Mouse (Mus musculus) thymus, postnatal 0 days (tissue): ENCODE data around the gene Ptpn14. TPM values are rescaled to one million over a fixed set of nuclear protein-coding genes. Genes with fewer than 3 reads are reported as not detected.

Experiments used
- DNase-seq: peaks from one replicate; pipeline ENCODE4 v3.0.0-alpha.2; 2015; ENCODE audit warnings: low spot score
- polyA plus RNA-seq: library from polyadenylated mRNA; unstranded; fragments of >200 nt; fragmentation: Nextera tagmentation; extraction: Ambion mirVana; gene quantifications from 2 replicates; pipeline ENCODE4 v1.2.1, GENCODE M21; 2015

The Ptpn14 gene
- polyA plus RNA-seq, 1 experiment from 2014 or later: 12.3 TPM

DNA sequence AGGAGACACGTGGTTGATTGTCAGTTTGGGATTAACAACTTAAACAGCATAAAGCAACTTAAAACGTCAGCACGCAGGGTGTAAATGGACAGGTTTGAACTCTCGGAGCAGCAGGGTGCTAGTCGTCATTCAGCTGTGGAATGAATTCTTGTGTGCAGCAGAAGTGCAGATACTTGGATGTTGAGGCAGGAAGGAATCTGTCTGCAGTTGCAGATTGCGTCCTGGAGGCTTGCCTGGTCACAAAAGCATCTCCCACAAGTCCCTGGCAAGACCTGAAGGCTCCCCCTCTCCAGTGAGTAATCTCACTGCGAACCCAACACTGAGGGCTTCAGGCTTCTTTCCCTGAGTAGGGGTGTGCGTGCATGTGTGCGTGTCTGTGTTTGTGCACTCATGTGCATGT lies 39.8 kb downstream of the Ptpn14 start:
- DNase-seq: no peak

DNA sequence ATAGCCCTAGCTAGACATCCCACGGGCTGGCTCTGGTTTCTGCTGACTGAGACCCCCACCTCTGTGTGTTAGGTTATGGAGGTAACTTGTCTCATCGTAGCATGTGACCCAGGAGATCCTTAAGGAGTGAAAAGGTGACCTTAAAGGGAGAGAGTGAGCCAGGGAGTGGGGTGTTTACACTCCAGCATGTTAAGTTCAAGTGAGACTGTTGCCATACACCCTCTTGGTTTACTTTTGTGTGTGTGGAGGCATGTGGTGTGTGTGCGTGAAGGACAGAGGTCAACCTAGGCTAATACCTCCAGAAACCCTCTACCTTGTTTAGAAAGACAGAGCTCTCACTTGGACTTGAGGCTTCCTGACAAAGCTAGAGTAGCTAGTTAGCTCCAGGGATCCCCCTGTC lies 42.4 kb downstream of the Ptpn14 start:
- no peak for DNase-seq

GRCm38 (mm10) chr1:189772707-189773106 lies 44.6 kb downstream of the Ptpn14 start:
- DNase-seq: no peak

DNA sequence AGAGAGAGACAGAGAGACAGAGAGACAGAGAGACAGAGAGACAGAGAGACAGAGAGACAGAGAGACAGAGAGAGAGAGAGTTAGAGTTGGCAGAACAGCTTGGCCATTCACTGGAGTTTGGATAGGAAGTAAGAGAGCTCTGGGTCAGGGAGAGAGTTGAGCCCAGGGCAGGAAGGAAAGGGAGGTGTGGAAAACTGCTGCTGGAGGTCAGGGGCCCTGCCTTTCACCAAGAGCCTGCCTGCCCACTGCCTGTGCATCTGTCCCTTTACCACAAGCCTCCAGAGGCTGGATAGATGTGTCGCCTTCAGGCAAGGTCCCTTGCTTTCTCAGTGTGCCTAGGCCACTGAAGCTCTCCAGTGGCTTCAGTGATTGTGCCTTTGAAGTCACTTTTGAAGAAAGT lies 46.7 kb downstream of the Ptpn14 start:
- DNase-seq: no peak

GRCm38 (mm10) chr1:189777207-189777606 lies 49.1 kb downstream of the Ptpn14 start:
- no peak for DNase-seq

DNA sequence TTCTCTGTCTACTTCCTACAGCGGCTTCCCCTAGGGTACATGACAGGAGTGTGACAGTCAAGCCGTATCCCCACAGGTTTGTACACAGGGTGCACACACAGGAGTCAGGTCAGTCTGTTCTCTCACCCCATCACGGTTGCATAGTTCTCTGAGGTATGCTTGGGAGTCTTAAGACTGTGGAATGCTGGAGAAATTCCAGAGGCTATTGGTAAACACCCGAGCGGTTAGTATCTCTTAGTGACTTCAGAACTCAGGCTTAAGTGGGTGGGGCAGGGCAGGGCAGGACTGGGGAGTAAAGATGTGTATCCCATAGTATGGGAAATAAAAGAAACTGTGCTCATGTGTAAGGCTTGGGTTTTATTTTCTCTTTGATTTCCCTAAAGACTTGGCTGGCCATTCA lies 50.3 kb downstream of the Ptpn14 start:
- DNase-seq: no peak

GRCm38 (mm10) chr1:189779226-189779625 lies 51.2 kb downstream of the Ptpn14 start:
- no peak for DNase-seq

DNA sequence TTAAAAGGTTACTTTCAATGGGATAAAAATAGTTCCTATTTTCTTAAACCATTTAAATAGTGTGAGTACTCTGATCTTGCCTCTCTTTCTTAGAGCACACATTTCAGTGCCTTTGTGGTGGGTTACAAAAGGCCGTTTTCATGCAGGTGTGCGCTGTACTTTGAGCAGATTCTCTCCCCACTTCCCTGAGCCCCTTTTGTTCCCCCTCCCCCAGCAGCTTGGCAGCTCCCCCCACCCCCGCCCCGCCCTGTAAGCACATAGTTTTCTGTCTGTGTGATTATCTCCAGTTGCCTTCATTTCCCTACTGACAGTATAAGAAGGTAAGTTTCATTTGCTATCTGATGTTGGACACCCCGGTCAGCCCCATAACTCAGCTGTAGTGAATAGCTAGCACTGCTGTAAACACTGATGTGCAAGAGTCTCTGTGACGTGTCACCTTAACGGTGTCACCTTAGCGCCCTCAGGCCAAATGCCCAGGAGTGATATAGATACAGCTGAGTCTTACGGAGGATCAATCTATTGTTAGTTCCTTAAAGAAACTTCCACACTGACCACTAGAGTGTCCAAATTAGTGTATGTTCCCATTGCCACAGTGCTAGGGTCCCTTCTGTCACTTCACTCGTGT lies 53.8 kb downstream of the Ptpn14 start:
- DNase-seq: peak; percentile 84

DNA sequence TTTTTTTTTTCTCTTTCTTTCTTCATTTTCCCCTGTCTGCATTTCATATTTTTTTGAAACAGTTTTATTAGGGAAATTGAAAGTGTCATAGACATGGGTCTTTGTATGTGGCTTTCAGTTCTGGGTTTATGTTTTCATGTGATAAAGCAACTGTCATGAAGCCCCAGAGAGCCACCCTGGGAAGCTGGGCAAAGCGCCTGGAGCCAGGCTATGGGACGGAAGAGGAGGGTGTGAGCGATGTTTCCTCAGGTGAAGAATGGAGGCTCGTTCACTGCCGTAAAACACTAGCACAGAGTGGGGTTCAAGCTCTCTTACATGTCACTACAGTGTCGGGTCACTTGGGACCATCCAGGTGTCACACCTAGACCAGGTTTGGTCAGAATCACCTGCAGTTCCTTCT lies 54.6 kb downstream of the Ptpn14 start:
- no peak for DNase-seq

GRCm38 (mm10) chr1:189784503-189784902 lies 56.4 kb downstream of the Ptpn14 start:
- no peak for DNase-seq

- no peak for DNase-seq
Measured at GRCm38 (mm10) chr1:189786707-189787485, 58.8 kb downstream of the Ptpn14 start.

DNA sequence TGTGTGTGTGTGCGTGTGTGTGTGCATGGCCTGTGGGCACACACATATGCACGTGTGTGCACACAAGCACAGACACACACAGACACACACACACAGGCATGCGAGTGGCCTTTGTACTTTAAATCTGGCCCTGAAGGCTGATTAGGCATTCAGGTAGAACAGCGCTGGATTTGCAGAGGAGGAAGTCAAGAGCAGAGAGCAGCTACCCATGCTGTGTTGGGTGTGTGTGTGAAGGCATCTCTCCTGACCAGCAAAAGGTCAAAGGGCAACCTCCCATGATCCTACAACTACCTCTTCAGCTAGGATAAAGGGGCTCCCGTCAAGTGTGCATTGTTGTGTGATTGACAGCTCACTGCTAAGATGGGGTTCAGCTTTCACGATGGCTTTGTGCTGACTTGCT lies 61.5 kb downstream of the Ptpn14 start:
- DNase-seq: no peak

DNA sequence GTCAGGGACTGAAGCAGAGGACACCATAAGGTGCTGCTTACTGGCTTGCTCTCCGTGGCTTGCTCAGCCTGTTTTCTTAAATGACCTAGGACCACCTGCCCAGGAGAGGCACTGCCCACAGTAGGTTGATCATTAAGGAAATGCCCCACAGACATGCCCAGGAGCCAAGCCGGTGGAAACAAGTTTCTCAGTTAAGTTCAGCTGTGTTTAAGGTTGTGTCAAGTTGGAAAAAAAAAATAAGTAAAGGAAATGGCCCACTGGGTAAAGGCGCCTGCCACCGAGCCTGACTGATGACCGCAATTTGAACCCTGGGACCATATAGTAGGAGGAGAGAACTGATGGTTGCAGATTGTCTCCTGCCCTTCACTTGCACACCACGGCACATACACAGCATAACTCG lies 62.6 kb downstream of the Ptpn14 start:
- DNase-seq: no peak

GRCm38 (mm10) chr1:189791534-189792217 lies 63.6 kb downstream of the Ptpn14 start:
- DNase-seq: no peak

DNA sequence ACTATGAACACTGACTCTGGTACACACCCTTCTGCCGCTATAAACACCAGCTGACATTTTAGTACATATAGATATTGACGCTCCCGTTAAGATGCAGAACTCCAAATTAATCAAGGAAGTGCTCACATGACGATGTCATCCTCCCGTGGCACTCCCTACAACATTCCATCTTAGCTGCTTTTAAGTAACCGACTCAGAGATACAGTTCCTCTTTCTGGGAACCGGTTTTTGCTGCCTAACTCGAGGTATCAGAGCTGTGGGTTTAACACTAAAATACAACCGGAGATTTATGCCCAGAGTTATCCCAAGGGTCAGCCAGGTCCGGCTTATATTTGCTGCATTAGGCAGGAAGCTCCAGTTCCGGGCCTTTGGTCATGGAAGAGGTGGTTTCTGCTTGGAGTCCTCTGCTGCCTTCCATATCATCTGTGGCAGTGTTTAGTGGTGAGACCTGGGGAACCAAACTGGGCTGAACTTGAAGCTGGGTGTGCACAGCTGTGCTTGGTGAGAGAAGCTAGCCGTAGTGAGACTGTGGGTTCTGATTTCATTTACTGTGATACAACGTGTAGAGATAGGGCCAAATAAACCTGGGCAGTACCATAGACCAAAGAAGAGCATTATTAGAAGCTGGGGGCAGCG lies 64.6 kb downstream of the Ptpn14 start:
- no peak for DNase-seq

DNA sequence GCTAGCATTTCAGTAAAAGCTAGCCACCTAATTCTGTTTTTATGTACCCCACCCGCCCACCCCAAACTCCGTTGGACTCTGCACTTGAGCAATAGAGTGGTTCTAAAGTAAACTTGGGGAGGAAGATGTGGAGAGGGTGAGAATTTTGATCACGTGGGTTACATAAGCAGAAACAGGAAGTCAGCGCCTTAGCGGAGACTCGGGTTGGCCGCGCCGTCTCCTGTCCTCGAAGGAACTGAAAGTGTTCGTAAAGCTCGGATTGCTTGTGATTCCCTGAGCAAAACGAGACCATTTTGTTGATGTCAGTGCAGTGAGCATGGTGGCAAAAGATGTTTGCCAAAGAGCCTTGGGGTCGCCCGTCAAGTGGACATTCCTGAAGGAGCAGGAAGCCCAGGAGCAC lies 70.9 kb downstream of the Ptpn14 start:
- peak; percentile 79 for DNase-seq

GRCm38 (mm10) chr1:189800211-189800961 lies 72.3 kb downstream of the Ptpn14 start:
- DNase-seq: no peak

DNA sequence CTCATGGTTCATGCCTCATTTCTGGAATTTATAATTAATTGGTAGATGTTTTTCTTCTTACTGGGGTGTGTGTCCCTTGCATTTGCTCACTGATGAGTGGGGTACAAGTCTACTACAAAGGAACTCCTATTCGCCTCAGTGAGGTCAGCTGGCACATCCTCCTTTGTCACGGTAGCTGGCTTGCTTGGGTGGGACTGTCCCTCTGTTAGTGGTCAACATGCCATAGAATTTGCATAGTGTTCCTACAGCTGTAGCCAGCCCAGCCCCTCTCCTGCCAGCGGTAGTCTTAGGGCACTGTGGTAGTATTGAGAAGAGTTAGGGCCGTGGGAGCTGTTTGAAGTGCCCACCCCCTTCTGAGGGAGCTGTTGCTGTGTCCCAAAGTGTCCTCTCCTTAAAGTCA lies 73.2 kb downstream of the Ptpn14 start:
- DNase-seq: no peak

DNA sequence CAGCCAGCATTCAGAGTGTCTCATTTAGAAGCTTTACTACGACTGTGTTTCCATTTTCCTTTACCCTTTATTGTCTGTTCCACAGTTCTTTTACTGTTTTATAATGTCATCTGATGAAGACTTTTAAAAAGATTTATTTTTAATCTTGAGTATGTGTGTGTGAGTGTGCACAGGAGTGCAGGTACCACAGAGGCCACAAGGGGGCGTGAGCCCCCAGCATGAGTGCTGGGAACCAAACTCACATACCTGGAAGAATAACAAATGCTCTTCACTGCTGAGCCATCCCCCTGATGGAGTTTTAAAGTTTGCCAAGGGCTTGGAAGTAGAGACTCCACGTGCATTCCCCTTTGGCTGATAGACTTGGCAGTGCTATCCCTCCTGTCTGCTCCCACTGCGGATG lies 74.5 kb downstream of the Ptpn14 start:
- no peak for DNase-seq

- peak; percentile 67 for DNase-seq
Measured at GRCm38 (mm10) chr1:189803742-189804141, 75.7 kb downstream of the Ptpn14 start.
